Mouse (Mus musculus): ENCODE data around the gene Dab2. TPM values are rescaled to one million over a fixed set of nuclear protein-coding genes. Genes with fewer than 3 reads are reported as not detected.

The Dab2 gene
- total and polyA plus RNA-seq, 2 experiments: 7.9 to 8.1 TPM

DNA sequence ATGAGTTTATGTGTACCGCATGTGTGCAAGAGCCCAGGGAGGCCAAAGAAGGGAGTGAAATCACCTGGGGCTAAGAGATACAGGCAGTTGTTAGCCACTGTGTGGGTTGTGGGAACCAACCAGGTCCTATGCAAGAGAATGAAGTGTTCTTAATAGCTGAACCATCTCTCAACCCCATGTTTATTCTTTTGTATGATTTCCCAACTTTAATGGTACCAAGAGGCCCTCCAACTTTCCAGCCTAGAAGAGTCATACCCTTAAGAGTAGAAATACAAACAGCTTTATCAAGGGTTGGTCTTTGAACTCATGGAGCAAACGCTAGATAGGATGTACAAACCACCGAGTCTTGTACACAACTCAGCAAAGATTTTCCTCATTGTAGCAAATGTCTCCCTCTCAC is 12.8 kb downstream of the Dab2 start:
- DNase-seq (ENCODE audit: extremely low read depth, low read depth, low spot score): no peak
- 67% methylated on average over 3 of the region's 3 CpGs for WGBS
- Histone ChIP-seq H3K27ac (replicated peaks; ENCODE audit: insufficient read depth, low read depth, low read length) (no peak overlapping the region), H3K79me2 (ENCODE audit: control insufficient read depth, insufficient read depth, low read length) (no peaks in the 10 kb centered on the region), H3K4me3 (ENCODE audit: insufficient read depth, low read depth, low read length) (no peak overlapping the region), H3K27me3 (ENCODE audit: control insufficient read depth, insufficient read depth, low read length) (no peaks in the 10 kb centered on the region), H3K36me3 (ENCODE audit: control insufficient read depth, insufficient read depth, low read length) (no peaks in the 10 kb centered on the region), H3K9ac (ENCODE audit: low read depth, low read length) (no peak overlapping the region), H3K4me1 (ENCODE audit: control insufficient read depth, insufficient read depth, low read length) (no peaks in the 10 kb centered on the region)
- TF ChIP-seq POLR2A (IDR thresholded peaks at IDR 0.05; ENCODE audit: extremely low read depth, insufficient read depth, low read length): no peak
- TF ChIP-seq CTCF (IDR thresholded peaks at IDR 0.05; ENCODE audit: low read depth, low read length): no peak

DNA sequence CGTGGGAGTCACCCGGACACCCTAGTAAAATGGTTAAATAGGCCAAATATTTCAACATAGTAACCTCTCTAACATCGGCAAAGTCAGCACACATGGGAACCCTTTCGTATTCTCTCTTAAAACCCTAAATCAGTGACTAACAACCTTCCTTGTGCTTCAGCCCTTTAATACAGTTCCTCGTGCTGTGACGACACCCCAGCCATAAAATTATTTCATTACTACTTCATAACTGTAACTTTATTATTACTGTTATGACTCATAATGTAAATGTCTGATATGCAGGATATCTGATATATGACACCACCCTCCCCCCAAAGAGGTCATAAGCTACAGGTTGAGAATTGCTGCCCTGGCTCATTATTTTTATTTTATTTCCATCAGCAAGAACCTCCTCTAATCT is 19.8 kb downstream of the Dab2 start:
- TF ChIP-seq POLR2A (IDR thresholded peaks at IDR 0.05; ENCODE audit: extremely low read depth, insufficient read depth, low read length): no peak
- no peak for TF ChIP-seq CTCF (IDR thresholded peaks at IDR 0.05; ENCODE audit: low read depth, low read length)
- no peak for DNase-seq (ENCODE audit: extremely low read depth, low read depth, low spot score)

DNA sequence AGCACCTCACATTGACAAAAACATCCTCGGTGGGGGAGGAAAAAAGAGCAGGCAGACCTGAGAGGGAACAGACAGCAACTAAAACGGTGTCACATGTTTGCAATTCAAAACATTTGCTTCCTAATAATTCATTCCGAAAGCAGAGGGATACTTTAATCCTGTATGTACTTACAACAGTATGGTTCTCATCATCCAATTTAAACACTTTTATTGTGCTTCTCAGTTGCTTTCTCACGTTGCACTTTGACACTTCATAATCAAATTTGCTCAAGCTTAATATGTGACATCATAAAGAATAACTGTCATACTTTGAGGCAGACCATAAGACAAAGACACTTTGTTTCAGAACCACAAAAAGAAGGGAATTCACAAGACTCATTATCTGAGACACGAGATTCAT is 20.9 kb downstream of the Dab2 start:
- Histone ChIP-seq H3K27me3 (ENCODE audit: control insufficient read depth, insufficient read depth, low read length) (no peaks in the 10 kb centered on the region), H3K4me1 (ENCODE audit: control insufficient read depth, insufficient read depth, low read length) (no peaks in the 10 kb centered on the region), H3K79me2 (ENCODE audit: control insufficient read depth, insufficient read depth, low read length) (no peaks in the 10 kb centered on the region), H3K36me3 (ENCODE audit: control insufficient read depth, insufficient read depth, low read length) (no peaks in the 10 kb centered on the region), H3K27ac (replicated peaks; ENCODE audit: insufficient read depth, low read depth, low read length) (no peak overlapping the region), H3K4me3 (ENCODE audit: insufficient read depth, low read depth, low read length) (no peak overlapping the region), H3K9ac (ENCODE audit: low read depth, low read length) (no peak overlapping the region)
- TF ChIP-seq CTCF (IDR thresholded peaks at IDR 0.05; ENCODE audit: low read depth, low read length) (no peak), POLR2A (IDR thresholded peaks at IDR 0.05; ENCODE audit: extremely low read depth, insufficient read depth, low read length) (no peak)
- no peak for DNase-seq (ENCODE audit: extremely low read depth, low read depth, low spot score)
- WGBS: 64% methylated on average over 5 of the region's 5 CpGs

More for the DNA sequence above, 19.8 kb downstream of the Dab2 start:
- Histone ChIP-seq H3K36me3 (ENCODE audit: control insufficient read depth, insufficient read depth, low read length) (no peaks in the 10 kb centered on the region), H3K4me3 (ENCODE audit: insufficient read depth, low read depth, low read length) (no peak overlapping the region), H3K27ac (replicated peaks; ENCODE audit: insufficient read depth, low read depth, low read length) (no peak overlapping the region), H3K4me1 (ENCODE audit: control insufficient read depth, insufficient read depth, low read length) (no peaks in the 10 kb centered on the region), H3K79me2 (ENCODE audit: control insufficient read depth, insufficient read depth, low read length) (no peaks in the 10 kb centered on the region), H3K9ac (ENCODE audit: low read depth, low read length) (no peak overlapping the region), H3K27me3 (ENCODE audit: control insufficient read depth, insufficient read depth, low read length) (no peaks in the 10 kb centered on the region)
- 92% methylated on average over 6 of the region's 6 CpGs for WGBS

- H3K27ac ChIP-seq (replicated peaks; ENCODE audit: insufficient read depth, low read depth, low read length): no peak overlapping the region
These were observed 21.7 kb downstream of the Dab2 start for GRCm38 (mm10) chr15:6321263-6321662.

GRCm38 (mm10) chr15:6322311-6322710 is 22.7 kb downstream of the Dab2 start:
- no peak overlapping the region for H3K27ac ChIP-seq (replicated peaks; ENCODE audit: insufficient read depth, low read depth, low read length)
- H3K4me3 ChIP-seq (ENCODE audit: insufficient read depth, low read depth, low read length): no peak overlapping the region
- no peak overlapping the region for H3K9ac ChIP-seq (ENCODE audit: low read depth, low read length)
- no peak for DNase-seq (ENCODE audit: extremely low read depth, low read depth, low spot score)
- no peaks in the 10 kb centered on the region for H3K36me3 ChIP-seq (ENCODE audit: control insufficient read depth, insufficient read depth, low read length)
- no peaks in the 10 kb centered on the region; the same call in 1 of the 2 replicates for H3K4me1 ChIP-seq (ENCODE audit: control insufficient read depth, insufficient read depth, low read length)
- TF ChIP-seq POLR2A (IDR thresholded peaks at IDR 0.05; ENCODE audit: extremely low read depth, insufficient read depth, low read length) (no peak), CTCF (IDR thresholded peaks at IDR 0.05; ENCODE audit: low read depth, low read length) (no peak)
- H3K27me3 ChIP-seq (ENCODE audit: control insufficient read depth, insufficient read depth, low read length): no peaks in the 10 kb centered on the region
- H3K79me2 ChIP-seq (ENCODE audit: control insufficient read depth, insufficient read depth, low read length): no peaks in the 10 kb centered on the region
- WGBS: 80% methylated on average over 5 of the region's 5 CpGs

More at GRCm38 (mm10) chr15:6321263-6321662, 21.7 kb downstream of the Dab2 start:
- DNase-seq (ENCODE audit: extremely low read depth, low read depth, low spot score): no peak
- TF ChIP-seq CTCF (IDR thresholded peaks at IDR 0.05; ENCODE audit: low read depth, low read length) (no peak), POLR2A (IDR thresholded peaks at IDR 0.05; ENCODE audit: extremely low read depth, insufficient read depth, low read length) (no peak)
- Histone ChIP-seq H3K9ac (ENCODE audit: low read depth, low read length) (no peak overlapping the region), H3K4me1 (ENCODE audit: control insufficient read depth, insufficient read depth, low read length) (no peaks in the 10 kb centered on the region; the same call in 1 of the 2 replicates), H3K4me3 (ENCODE audit: insufficient read depth, low read depth, low read length) (no peak overlapping the region), H3K36me3 (ENCODE audit: control insufficient read depth, insufficient read depth, low read length) (no peaks in the 10 kb centered on the region), H3K79me2 (ENCODE audit: control insufficient read depth, insufficient read depth, low read length) (no peaks in the 10 kb centered on the region), H3K27me3 (ENCODE audit: control insufficient read depth, insufficient read depth, low read length) (no peaks in the 10 kb centered on the region)
- WGBS: 73% methylated on average over 4 of the region's 4 CpGs

- H3K27me3 ChIP-seq (ENCODE audit: control insufficient read depth, insufficient read depth, low read length): no peaks in the 10 kb centered on the region
- TF ChIP-seq CTCF (IDR thresholded peaks at IDR 0.05; ENCODE audit: low read depth, low read length): no peak
- TF ChIP-seq POLR2A (IDR thresholded peaks at IDR 0.05; ENCODE audit: extremely low read depth, insufficient read depth, low read length): no peak
- no peaks in the 10 kb centered on the region for H3K79me2 ChIP-seq (ENCODE audit: control insufficient read depth, insufficient read depth, low read length)
- no peak overlapping the region for H3K27ac ChIP-seq (replicated peaks; ENCODE audit: insufficient read depth, low read depth, low read length)
- no peak overlapping the region for H3K9ac ChIP-seq (ENCODE audit: low read depth, low read length)
- DNase-seq (ENCODE audit: extremely low read depth, low read depth, low spot score): no peak
- no peaks in the 10 kb centered on the region; the same call in 1 of the 2 replicates for H3K4me1 ChIP-seq (ENCODE audit: control insufficient read depth, insufficient read depth, low read length)
- H3K36me3 ChIP-seq (ENCODE audit: control insufficient read depth, insufficient read depth, low read length): no peaks in the 10 kb centered on the region
- 84% methylated on average over 7 of the region's 7 CpGs for WGBS
- no peak overlapping the region for H3K4me3 ChIP-seq (ENCODE audit: insufficient read depth, low read depth, low read length)
These were observed 24.0 kb downstream of the Dab2 start for GRCm38 (mm10) chr15:6323577-6323976.

All from liver, adult 2 months (tissue).